Mouse (Mus musculus) embryonic fibroblast, embryonic 13.5 days (primary cell): ENCODE measurements around the gene Ift57. TPM values are rescaled to one million over a fixed set of nuclear protein-coding genes. Genes with fewer than 3 reads are reported as not detected.

Experiments
- H3K27ac ChIP-seq: 2 replicates; pipeline ENCODE4 v1.5.1; 2012; ENCODE audit warnings: low read length, control low read depth, inconsistent platforms; ENCODE audit not compliant: insufficient read depth
- H3K4me1 ChIP-seq: 2 replicates; pipeline ENCODE4 v1.6.1; 2011; ENCODE audit warnings: low read length; ENCODE audit not compliant: control insufficient read depth, insufficient read depth
- H3K4me3 ChIP-seq: 2 replicates; pipeline ENCODE4 v1.5.1; 2011; ENCODE audit warnings: mild to moderate bottlenecking, control low read depth, low read length; ENCODE audit not compliant: insufficient read depth
- CTCF ChIP-seq: IDR thresholded peaks from 2 replicates; pipeline ENCODE4 v1.5.1; 2011; ENCODE audit warnings: mild to moderate bottlenecking, control low read depth, low read length, moderate library complexity, borderline replicate concordance; ENCODE audit not compliant: insufficient read depth
- POLR2A ChIP-seq: IDR thresholded peaks from 2 replicates; pipeline ENCODE4 v1.6.1; 2011; ENCODE audit warnings: low read depth, mild to moderate bottlenecking, control low read depth, low read length, moderate library complexity
- polyA plus RNA-seq: library from polyadenylated mRNA; stranded (reverse); fragments of >200 nt; gene quantifications from 2 replicates; pipeline ENCODE4 v1.2.4, GENCODE M21; 2011; ENCODE audit warnings: low read depth; ENCODE audit not compliant: missing spikeins, insufficient read length

Gene Ift57
- polyA plus RNA-seq, 1 experiment = 22.5 TPM

GRCm38 (mm10) chr16:49771609-49772396 lies 72.8 kb downstream of the Ift57 start:
- Histone ChIP-seq H3K27ac (no peak overlapping the region), H3K4me1 (no peaks in the 10 kb centered on the region), H3K4me3 (no peak overlapping the region)
- no peak for TF ChIP-seq CTCF
- TF ChIP-seq POLR2A = no peak

GRCm38 (mm10) chr16:49772576-49772975 lies 73.5 kb downstream of the Ift57 start:
- H3K4me1 ChIP-seq = no peaks in the 10 kb centered on the region
- H3K4me3 ChIP-seq = no peak overlapping the region
- H3K27ac ChIP-seq = no peak overlapping the region
- TF ChIP-seq POLR2A = no peak
- TF ChIP-seq CTCF = no peak

GRCm38 (mm10) chr16:49773068-49773467 lies 74.0 kb downstream of the Ift57 start:
- H3K4me3 ChIP-seq = no peak overlapping the region
- no peaks in the 10 kb centered on the region for H3K4me1 ChIP-seq
- H3K27ac ChIP-seq = no peak overlapping the region
- TF ChIP-seq POLR2A (no peak), CTCF (no peak)

GRCm38 (mm10) chr16:49774059-49775001 lies 75.3 kb downstream of the Ift57 start:
- H3K4me1 ChIP-seq = no peaks in the 10 kb centered on the region
- TF ChIP-seq POLR2A (no peak), CTCF (no peak)

GRCm38 (mm10) chr16:49775002-49775966 lies 76.3 kb downstream of the Ift57 start:
- no peaks in the 10 kb centered on the region for H3K4me1 ChIP-seq
- no peak overlapping the region for H3K4me3 ChIP-seq
- TF ChIP-seq CTCF = no peak
- no peak for TF ChIP-seq POLR2A
- H3K27ac ChIP-seq = no peak overlapping the region

More at GRCm38 (mm10) chr16:49774059-49775001, 75.3 kb downstream of the Ift57 start:
- Histone ChIP-seq H3K27ac (no peak overlapping the region), H3K4me3 (no peak overlapping the region)

GRCm38 (mm10) chr16:49776981-49777380 lies 77.9 kb downstream of the Ift57 start:
- no peaks in the 10 kb centered on the region for H3K4me1 ChIP-seq
- no peak overlapping the region for H3K27ac ChIP-seq
- TF ChIP-seq POLR2A = no peak
- no peak for TF ChIP-seq CTCF
- H3K4me3 ChIP-seq = no peak overlapping the region

- Histone ChIP-seq H3K27ac (no peak overlapping the region), H3K4me1 (no peaks in the 10 kb centered on the region), H3K4me3 (no peak overlapping the region)
- TF ChIP-seq CTCF (no peak), POLR2A (no peak)
These were observed 82.6 kb downstream of the Ift57 start for GRCm38 (mm10) chr16:49781556-49782156.

GRCm38 (mm10) chr16:49783369-49783768 lies 84.3 kb downstream of the Ift57 start:
- no peaks in the 10 kb centered on the region for H3K4me1 ChIP-seq
- H3K27ac ChIP-seq = no peak overlapping the region
- TF ChIP-seq CTCF (no peak), POLR2A (no peak)
- H3K4me3 ChIP-seq = no peak overlapping the region
